ENCODE assay signal across 7 mouse cellular contexts in the genomic region with DNA sequence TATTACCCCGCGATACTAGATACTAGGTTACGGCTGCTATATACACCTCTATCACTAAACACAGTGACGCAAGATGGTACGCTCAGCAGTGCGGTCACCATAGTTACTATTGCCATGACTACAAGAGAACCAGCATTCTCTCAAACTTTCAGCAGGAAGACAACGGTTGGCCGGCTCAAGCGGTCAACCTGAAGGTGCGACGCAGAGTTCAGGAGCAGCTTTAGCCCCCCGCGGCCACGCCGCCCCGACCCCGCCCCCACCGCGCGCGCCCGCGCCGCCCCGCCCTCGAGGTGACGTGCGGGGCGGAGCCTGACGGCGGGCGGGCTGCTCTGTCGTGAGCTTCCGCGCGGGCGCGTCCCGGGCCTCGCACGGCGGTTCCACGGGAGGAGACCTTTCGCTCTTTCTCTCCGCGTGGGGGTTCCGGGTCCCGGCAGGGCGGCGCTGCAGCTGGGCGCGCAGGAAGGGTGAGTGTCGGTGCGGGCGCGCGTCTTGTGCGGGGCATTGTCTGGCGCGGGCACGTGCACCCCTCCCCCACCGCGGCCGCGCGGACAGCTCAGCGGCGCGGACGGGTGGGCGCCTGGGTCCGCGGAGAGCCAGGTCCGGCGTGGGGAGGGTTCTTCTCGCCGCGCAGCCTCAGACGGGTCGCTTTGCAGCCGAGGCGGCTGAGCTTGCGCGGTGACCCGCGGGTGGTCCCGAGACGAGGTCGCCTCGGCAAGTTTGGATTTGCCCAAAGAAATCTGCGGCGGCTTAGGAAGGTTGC. TPM values are rescaled to one million over a fixed set of nuclear protein-coding genes. Genes with fewer than 3 reads are reported as not detected.
A peak's percentile ranks its signal among the peaks of the same experiment; 100 is the strongest.
DNase-seq lines count a peak whose midpoint lies in the region; ATAC-seq lines count a peak whose summit lies in the region.

Gene Yeats2 (plus strand): TSS at position 292 of the 760 bp plus-strand sequence.

- peak within 1 kb of the TSS; percentile 79 for H3K4me3 ChIP-seq in embryonic facial prominence, embryonic 10.5 days
- peak within 1 kb of the TSS; percentile 90 for H3K4me3 ChIP-seq in limb, embryonic 10.5 days
- peak within 1 kb of the TSS; percentile 71 for H3K4me3 ChIP-seq in midbrain, embryonic 13.5 days (replicated peaks)

- peaks cover 13% of the 10 kb centered on the region for H3K4me1 ChIP-seq in embryonic facial prominence, embryonic 10.5 days
- peaks cover 13% of the 10 kb centered on the region for H3K4me1 ChIP-seq in limb, embryonic 10.5 days
- peaks cover 22% of the 10 kb centered on the region for H3K4me1 ChIP-seq in midbrain, embryonic 13.5 days (replicated peaks)

- H3K27me3 ChIP-seq in embryonic facial prominence, embryonic 10.5 days (replicated peaks; ENCODE audit: low read depth, poor library complexity, severe bottlenecking): no peaks in the 10 kb centered on the region
- H3K27me3 ChIP-seq in limb, embryonic 10.5 days (ENCODE audit: low read depth, poor library complexity, severe bottlenecking): no peaks in the 10 kb centered on the region
- H3K27me3 ChIP-seq in midbrain, embryonic 13.5 days: no peaks in the 10 kb centered on the region

- peaks cover 34% of the 10 kb centered on the region for H3K36me3 ChIP-seq in embryonic facial prominence, embryonic 10.5 days (replicated peaks)
- peaks cover 36% of the 10 kb centered on the region for H3K36me3 ChIP-seq in limb, embryonic 10.5 days
- H3K36me3 ChIP-seq in midbrain, embryonic 13.5 days: peaks cover 5% of the 10 kb centered on the region

- peak within 1 kb of the TSS; percentile 86 for H3K9ac ChIP-seq in midbrain, embryonic 13.5 days (replicated peaks)

- ATAC-seq in granulocyte monocyte progenitor cell, adult 5-6 weeks (replicated peaks; ENCODE audit: poor library complexity, severe bottlenecking): peak; percentile 83
- ATAC-seq in midbrain, embryonic 13.5 days: peak; percentile 96

- WGBS in embryonic facial prominence, embryonic 10.5 days: 1% methylated on average over 88 of the region's 92 CpGs
- WGBS in limb, embryonic 10.5 days: 1% methylated on average over 91 of the region's 92 CpGs
- WGBS in midbrain, embryonic 13.5 days: under 1% methylated on average over 88 of the region's 92 CpGs

- H3K4me2 ChIP-seq in midbrain, embryonic 13.5 days (replicated peaks): peak within 1 kb of the TSS; percentile 76

- H3K9me3 ChIP-seq in embryonic facial prominence, embryonic 10.5 days: no peaks in the 10 kb centered on the region; the same call in 1 of the 2 replicates
- H3K9me3 ChIP-seq in limb, embryonic 10.5 days (replicated peaks): no peaks in the 10 kb centered on the region
- no peaks in the 10 kb centered on the region for H3K9me3 ChIP-seq in midbrain, embryonic 13.5 days

- peak; percentile 85 for DNase-seq in adrenal gland, postnatal 10 days
- peak; percentile 90 for DNase-seq in embryonic facial prominence, embryonic 10.5 days (ENCODE audit: low spot score)
- peak; percentile 77 for DNase-seq in kidney, adult 11 months
- peak; percentile 92 for DNase-seq in limb, embryonic 10.5 days (ENCODE audit: low spot score)
- DNase-seq in spleen, adult 12 weeks (ENCODE audit: low spot score): peak; percentile 78

- H3K27ac ChIP-seq in embryonic facial prominence, embryonic 10.5 days (replicated peaks): peak within 1 kb of the TSS; percentile 98
- H3K27ac ChIP-seq in limb, embryonic 10.5 days: peak within 1 kb of the TSS; percentile 99
- peak within 1 kb of the TSS; percentile 95 for H3K27ac ChIP-seq in midbrain, embryonic 13.5 days

RNA-seq across cellular contexts. Expression of gene Yeats2, which starts in this region (rescaled TPM):
- total RNA-seq in adrenal gland, postnatal 10 days (2021): 10 to 100 TPM; 29.5 to 46.7 TPM
- polyA plus RNA-seq in embryonic facial prominence, embryonic 10.5 days (2016; fragmentation: Nextera tagmentation; extraction: Ambion mirVana): 52.7 and 55.9 TPM in 2 replicates
- total RNA-seq in granulocyte monocyte progenitor cell, adult 5-6 weeks (2014; fragmentation: Nextera tagmentation): 47.2 and 65.0 TPM in 2 replicates
- 25.9 and 30.5 TPM in 2 replicates for total RNA-seq in granulocyte monocyte progenitor cell, adult 5-6 weeks (2017)
- polyA plus RNA-seq in limb, embryonic 10.5 days (2016; fragmentation: Nextera tagmentation; extraction: Ambion mirVana): 52.3 and 59.2 TPM in 2 replicates
- polyA plus RNA-seq in midbrain, embryonic 13.5 days (2015; fragmentation: Nextera tagmentation; extraction: Ambion mirVana): 28.1 and 29.6 TPM in 2 replicates

Comparison
In these comparisons a context has a peak if more than half of its experiments do, and no peak if none do; other contexts are left out.
1. Peak in every context shown above with its lines: DNase-seq, ATAC-seq, H3K4me3 ChIP-seq and H3K27ac ChIP-seq.